ENCODE assay signal across 12 mouse cellular contexts in genomic region chr4:148376439-148376838, GRCm38 (mm10).
DNase-seq lines count a peak whose midpoint lies in the region; TF ChIP-seq lines count a peak whose summit lies in the region.
"Had no signal": no experiment of that assay in that cellular context is flagged by ENCODE, and none has a peak within 500 bp of the region (broad histone marks: within the 10 kb centered on the region; RNA-seq: fewer than 3 reads in every experiment).

No protein-coding gene starts in this region.

- intact Hi-C loops in heart, adult 2 months (cut with DNase I) = no loop called here
- intact Hi-C loops in left cerebral cortex, postnatal 36 days (cut with DNase I) = no loop called here

- no peaks in the 10 kb centered on the region for H3K27me3 ChIP-seq in heart, adult 2 months (ENCODE audit: control insufficient read depth, insufficient read depth, low read length)
- H3K27me3 ChIP-seq in heart, embryonic 10.5 days (ENCODE audit: insufficient read depth, poor library complexity, severe bottlenecking) = 0 out of 2 replicates have a peak, but pooled peaks cover 19% of the 10 kb centered on the region
- H3K27me3 ChIP-seq in testis, adult 2 months (ENCODE audit: control insufficient read depth, insufficient read depth, low read length) = no peaks in the 10 kb centered on the region
- H3K27me3 ChIP-seq: heart, embryonic 15.5 days; liver, embryonic 13.5 days had no signal

- no peaks in the 10 kb centered on the region for H3K79me2 ChIP-seq in heart, adult 2 months (replicated peaks; ENCODE audit: control insufficient read depth, insufficient read depth, low read length)

- no peaks in the 10 kb centered on the region for H3K36me3 ChIP-seq in heart, adult 2 months (ENCODE audit: control insufficient read depth, insufficient read depth, low read length)
- no peaks in the 10 kb centered on the region for H3K36me3 ChIP-seq in heart, embryonic 10.5 days
- no peaks in the 10 kb centered on the region for H3K36me3 ChIP-seq in testis, adult 2 months (ENCODE audit: control insufficient read depth, insufficient read depth, low read length)
- H3K36me3 ChIP-seq: embryonic facial prominence, embryonic 12.5 days; heart, embryonic 15.5 days; liver, embryonic 13.5 days had no signal

- TF ChIP-seq EP300 in heart, adult 2 months (IDR thresholded peaks at IDR 0.05; ENCODE audit: insufficient read depth, low read depth, low read length) = 0 out of 2 replicates have a peak, but pooled peaks have one; percentile 29

- peak; percentile 27 to 48 for DNase-seq in heart, adult 2 months
- DNase-seq in heart, embryonic 10.5 days (ENCODE audit: low spot score) = no peak
- DNase-seq in testis, postnatal 14 days (ENCODE audit: low spot score) = no peak
- peak; percentile 51 for DNase-seq in heart, adult 8-10 months (ENCODE audit: low spot score)
- DNase-seq in retina, postnatal 1 day = peak; percentile 66
- DNase-seq in left cerebral cortex, postnatal 36 days (ENCODE audit: low spot score in 2 of 2) = no peak
- DNase-seq in thymus, adult 18-20 months = no peak
- DNase-seq: cerebellum, adult 18-20 months; liver, embryonic 13.5 days had no signal

- no peak for TF ChIP-seq POLR2A in heart, adult 2 months (IDR thresholded peaks at IDR 0.05; ENCODE audit: insufficient read depth, low read depth, low read length)
- TF ChIP-seq POLR2A in testis, adult 2 months (IDR thresholded peaks at IDR 0.05; ENCODE audit: control insufficient read depth, low read depth, low read length) = no peak

- no peaks in the 10 kb centered on the region for H3K9me3 ChIP-seq in heart, embryonic 10.5 days
- H3K9me3 ChIP-seq: embryonic facial prominence, embryonic 12.5 days; heart, embryonic 15.5 days had no signal

- H3K27ac ChIP-seq in heart, adult 2 months = no peak overlapping the region
- no peak overlapping the region for H3K27ac ChIP-seq in heart, embryonic 10.5 days
- H3K27ac ChIP-seq in testis, adult 2 months (ENCODE audit: control insufficient read depth, insufficient read depth, low read depth, low read length) = no peak overlapping the region
- H3K27ac ChIP-seq: embryonic facial prominence, embryonic 12.5 days; heart, embryonic 15.5 days; liver, embryonic 13.5 days had no signal

- TF ChIP-seq CTCF in heart, adult 2 months (IDR thresholded peaks at IDR 0.05) = peak; percentile 55
- no peak for TF ChIP-seq CTCF in testis, adult 2 months (IDR thresholded peaks at IDR 0.05; ENCODE audit: control insufficient read depth, insufficient read depth, insufficient replicate concordance, low read depth, low read length)

- peaks cover 4% of the 10 kb centered on the region; the same call in 1 of the 2 replicates for H3K4me1 ChIP-seq in heart, adult 2 months (ENCODE audit: control insufficient read depth, insufficient read depth, low read length)
- H3K4me1 ChIP-seq in heart, embryonic 10.5 days = peaks cover 20% of the 10 kb centered on the region
- no peaks in the 10 kb centered on the region for H3K4me1 ChIP-seq in testis, adult 2 months (ENCODE audit: control insufficient read depth, insufficient read depth, low read length)
- H3K4me1 ChIP-seq: liver, embryonic 13.5 days had no signal

- no peak overlapping the region for H3K9ac ChIP-seq in heart, adult 2 months (ENCODE audit: low read depth, low read length)
- H3K9ac ChIP-seq: embryonic facial prominence, embryonic 12.5 days; heart, embryonic 15.5 days; liver, embryonic 13.5 days had no signal

- H3K4me3 ChIP-seq in heart, adult 2 months = no peak overlapping the region
- no peak overlapping the region for H3K4me3 ChIP-seq in heart, embryonic 10.5 days
- H3K4me3 ChIP-seq in testis, adult 2 months (ENCODE audit: control insufficient read depth, low read depth, low read length) = peak overlapping the region; percentile 48
- H3K4me3 ChIP-seq: embryonic facial prominence, embryonic 12.5 days; heart, embryonic 15.5 days; liver, embryonic 13.5 days had no signal

- 34% methylated on average over 3 of the region's 3 CpGs for WGBS in heart, adult 2 months
- WGBS in heart, embryonic 10.5 days = 27% methylated on average over 3 of the region's 3 CpGs

Comparison
In these comparisons a context has a peak if more than half of its experiments do, and no peak if none do; other contexts are left out.
1. DNase-seq: peak in heart, adult 2 months (2 of 2), heart, adult 8-10 months (single experiment) and retina, postnatal 1 day (single experiment); none in heart, embryonic 10.5 days (single experiment), testis, postnatal 14 days (single experiment), left cerebral cortex, postnatal 36 days (0 of 2) and thymus, adult 18-20 months (0 of 2).